ENCODE assay signal across 7 mouse cellular contexts in genomic region chr4:138455141-138455955, GRCm38 (mm10). TPM values are rescaled to one million over a fixed set of nuclear protein-coding genes. Genes with fewer than 3 reads are reported as not detected.
DNase-seq lines count a peak whose midpoint lies in the region; ATAC-seq lines count a peak whose summit lies in the region.

No protein-coding gene starts in this region.

- ATAC-seq in heart, embryonic 11.5 days (replicated peaks; ENCODE audit: insufficient number of reproducible peaks, low FRiP score, low TSS enrichment) = no peak
- peak; percentile 7; the same call in 1 of the 2 replicates for ATAC-seq in kidney, embryonic 14.5 days (ENCODE audit: low FRiP score, low TSS enrichment)
- no peak for ATAC-seq in monocyte, adult 5-6 weeks (replicated peaks; ENCODE audit: insufficient number of reproducible peaks, low FRiP score, low TSS enrichment, poor library complexity, severe bottlenecking)

- peak overlapping the region; percentile 98 for H3K4me2 ChIP-seq in heart, embryonic 11.5 days
- peak overlapping the region; percentile 58 for H3K4me2 ChIP-seq in kidney, embryonic 14.5 days (replicated peaks; ENCODE audit: low read depth, low read length)

- H3K4me3 ChIP-seq in heart, embryonic 11.5 days (ENCODE audit: low read depth, low read length) = peak overlapping the region; percentile 74
- H3K4me3 ChIP-seq in kidney, embryonic 14.5 days (ENCODE audit: low read length) = peak overlapping the region; percentile 85

- H3K9me3 ChIP-seq in heart, embryonic 11.5 days (replicated peaks; ENCODE audit: control insufficient read depth, low read length) = no peaks in the 10 kb centered on the region
- H3K9me3 ChIP-seq in kidney, embryonic 14.5 days (ENCODE audit: control insufficient read depth, low read length) = no peaks in the 10 kb centered on the region

- H3K4me1 ChIP-seq in heart, embryonic 11.5 days (ENCODE audit: control insufficient read depth, insufficient read depth, low read length) = peaks cover 10% of the 10 kb centered on the region
- H3K4me1 ChIP-seq in kidney, embryonic 14.5 days (ENCODE audit: control insufficient read depth, insufficient read depth, low read length) = peaks cover 48% of the 10 kb centered on the region

- H3K27me3 ChIP-seq in heart, embryonic 11.5 days (ENCODE audit: control insufficient read depth, insufficient read depth, low read length) = peaks cover 90% of the 10 kb centered on the region
- no peaks in the 10 kb centered on the region; the same call in 1 of the 2 replicates for H3K27me3 ChIP-seq in kidney, embryonic 14.5 days (ENCODE audit: control insufficient read depth, insufficient read depth, low read length)

- 0 out of 2 replicates have a peak overlapping the region, but pooled peaks have one; percentile 60 for H3K27ac ChIP-seq in heart, embryonic 11.5 days (ENCODE audit: low read depth, low read length)
- H3K27ac ChIP-seq in kidney, embryonic 14.5 days (ENCODE audit: low read depth, low read length) = peak overlapping the region; percentile 94

- under 1% methylated on average over 58 of the region's 58 CpGs for whole genome bisulfite sequencing in heart, embryonic 11.5 days (ENCODE audit: insufficient replicate concordance)
- under 1% methylated on average over 54 of the region's 58 CpGs for WGBS in kidney, embryonic 14.5 days

- H3K36me3 ChIP-seq in heart, embryonic 11.5 days (ENCODE audit: control insufficient read depth, insufficient read depth, low read length) = no peaks in the 10 kb centered on the region
- H3K36me3 ChIP-seq in kidney, embryonic 14.5 days (ENCODE audit: control insufficient read depth, insufficient read depth, low read length) = no peaks in the 10 kb centered on the region

- peak overlapping the region; percentile 72 for H3K9ac ChIP-seq in heart, embryonic 11.5 days (ENCODE audit: low read depth, low read length)
- H3K9ac ChIP-seq in kidney, embryonic 14.5 days (ENCODE audit: low read depth, low read length) = peak overlapping the region; percentile 92

- peak; percentile 40 for DNase-seq in thymus, postnatal 4 days
- DNase-seq in thymus, adult 18-20 months = no peak
- DNase-seq in cerebellum, postnatal 10 days = peak; percentile 85 to 86
- peak; percentile 30 for DNase-seq in lung, postnatal 36 days

RNA-seq across cellular contexts. Expression of gene Camk2n1, which starts 1.2 kb away (rescaled TPM):
- polyA plus RNA-seq in heart, embryonic 11.5 days (2014; fragmentation: Nextera tagmentation; extraction: Ambion mirVana) = 1.2 and 1.4 TPM in 2 replicates
- 7.4 and 10.1 TPM in 2 replicates for polyA plus RNA-seq in kidney, embryonic 14.5 days (2014; fragmentation: Nextera tagmentation; extraction: Ambion mirVana)
- 10.8 to 19.2 TPM (median 11.3 TPM) in 3 replicates for total RNA-seq in monocyte, adult 5-6 weeks (2017)

RNA-seq across cellular contexts. Expression of gene Mul1, which starts 20.9 kb away (rescaled TPM):
- 16.1 and 18.2 TPM in 2 replicates for polyA plus RNA-seq in heart, embryonic 11.5 days (2014; fragmentation: Nextera tagmentation; extraction: Ambion mirVana)
- 16.7 and 16.9 TPM in 2 replicates for polyA plus RNA-seq in kidney, embryonic 14.5 days (2014; fragmentation: Nextera tagmentation; extraction: Ambion mirVana)
- 10.8 to 12.0 TPM (median 11.9 TPM) in 3 replicates for total RNA-seq in monocyte, adult 5-6 weeks (2017)

RNA-seq across cellular contexts. Expression of gene Fam43b, which starts 59.0 kb away (rescaled TPM):
- 0.07 TPM in 1 of 2 replicates, not detected in the other for polyA plus RNA-seq in heart, embryonic 11.5 days (2014; fragmentation: Nextera tagmentation; extraction: Ambion mirVana)
- not detected in 2 replicates for polyA plus RNA-seq in kidney, embryonic 14.5 days (2014; fragmentation: Nextera tagmentation; extraction: Ambion mirVana)
- not detected in 3 replicates for total RNA-seq in monocyte, adult 5-6 weeks (2017)

Comparison
In these comparisons a context has a peak if more than half of its experiments do, and no peak if none do; other contexts are left out.
1. DNase-seq: peak in thymus, postnatal 4 days (single experiment), cerebellum, postnatal 10 days (2 of 2) and lung, postnatal 36 days (single experiment); none in thymus, adult 18-20 months (0 of 2).